Mouse (Mus musculus) right cerebral cortex, adult 18-20 months (tissue): ENCODE data around the gene Robo4.

Experiments used
- DNase-seq: peaks from one replicate; pipeline ENCODE4 v3.0.0; 2022; ENCODE audit warnings: mixed read lengths

Robo4 gene

DNA sequence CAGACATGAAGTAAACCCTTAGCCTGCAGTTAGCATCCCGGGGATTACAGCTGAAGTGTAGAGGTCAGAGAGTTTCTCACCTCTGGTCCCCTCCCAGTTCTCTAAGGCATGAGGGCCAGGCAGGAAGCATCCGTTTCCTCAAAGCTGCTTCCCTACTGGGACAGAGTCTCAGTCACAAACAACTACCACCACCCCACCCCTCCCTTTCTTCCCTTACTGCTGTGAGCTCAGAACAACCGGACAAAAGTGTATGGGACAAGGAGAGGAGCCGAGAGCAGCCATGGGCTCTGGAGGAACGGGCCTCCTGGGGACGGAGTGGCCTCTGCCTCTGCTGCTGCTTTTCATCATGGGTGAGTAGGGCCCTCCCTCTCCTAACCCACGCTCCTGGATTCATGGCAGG, at the start of gene Robo4:
TSS of gene Robo4 (plus strand) at position 96 of the 400 bp plus-strand sequence.
- DNase-seq, result no peak

DNA sequence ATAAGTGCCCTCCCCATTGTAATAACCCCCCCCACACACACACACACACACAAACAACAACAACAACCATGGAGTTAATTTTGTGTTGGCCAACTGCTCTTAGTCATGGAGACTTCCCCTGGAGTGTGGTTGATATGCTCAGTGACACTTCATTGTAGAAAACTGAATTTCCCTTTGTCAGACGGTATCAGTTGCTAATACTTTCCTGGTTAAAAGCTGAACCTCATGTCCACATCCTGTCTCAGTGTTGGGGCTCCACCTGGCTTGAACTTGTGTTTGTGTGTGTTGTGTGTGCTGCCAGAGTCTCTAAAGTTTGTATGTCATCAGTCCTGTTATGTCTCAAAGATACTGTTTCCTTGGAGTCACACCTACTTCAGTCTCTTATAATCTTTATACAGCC, 47.2 kb upstream of the Robo4 start:
- no peak for DNase-seq

DNA sequence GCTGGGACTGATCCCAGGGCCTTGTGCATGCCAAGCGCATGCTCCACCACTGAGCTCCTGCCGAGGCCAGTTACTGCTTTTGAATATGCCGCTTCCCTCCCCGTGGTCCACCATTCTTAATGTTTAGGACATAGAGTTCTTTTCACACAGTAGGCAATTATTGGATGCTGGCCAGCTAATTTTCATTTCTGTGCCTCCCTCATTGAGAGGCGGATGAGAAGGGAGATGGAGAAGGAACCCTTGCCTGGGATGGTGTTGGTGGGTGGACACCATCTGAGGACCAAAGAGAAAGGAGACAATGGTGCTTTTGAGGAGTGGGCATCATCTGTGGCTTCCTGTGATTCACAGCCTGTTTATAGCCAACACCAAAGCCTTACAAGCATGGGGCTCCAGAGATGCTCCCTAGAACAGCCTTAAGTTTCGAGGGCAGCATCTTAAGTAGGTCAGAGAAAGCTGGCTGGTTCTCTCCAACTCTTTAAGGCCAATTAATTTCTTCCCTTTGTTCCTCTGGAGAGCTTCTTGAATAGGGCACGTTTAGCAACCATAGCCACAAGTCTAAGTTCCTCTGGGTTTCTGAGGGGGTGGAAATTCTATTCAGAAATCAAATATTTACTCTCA, 42.9 kb upstream of the Robo4 start:
- peak; percentile 54 for DNase-seq

DNA sequence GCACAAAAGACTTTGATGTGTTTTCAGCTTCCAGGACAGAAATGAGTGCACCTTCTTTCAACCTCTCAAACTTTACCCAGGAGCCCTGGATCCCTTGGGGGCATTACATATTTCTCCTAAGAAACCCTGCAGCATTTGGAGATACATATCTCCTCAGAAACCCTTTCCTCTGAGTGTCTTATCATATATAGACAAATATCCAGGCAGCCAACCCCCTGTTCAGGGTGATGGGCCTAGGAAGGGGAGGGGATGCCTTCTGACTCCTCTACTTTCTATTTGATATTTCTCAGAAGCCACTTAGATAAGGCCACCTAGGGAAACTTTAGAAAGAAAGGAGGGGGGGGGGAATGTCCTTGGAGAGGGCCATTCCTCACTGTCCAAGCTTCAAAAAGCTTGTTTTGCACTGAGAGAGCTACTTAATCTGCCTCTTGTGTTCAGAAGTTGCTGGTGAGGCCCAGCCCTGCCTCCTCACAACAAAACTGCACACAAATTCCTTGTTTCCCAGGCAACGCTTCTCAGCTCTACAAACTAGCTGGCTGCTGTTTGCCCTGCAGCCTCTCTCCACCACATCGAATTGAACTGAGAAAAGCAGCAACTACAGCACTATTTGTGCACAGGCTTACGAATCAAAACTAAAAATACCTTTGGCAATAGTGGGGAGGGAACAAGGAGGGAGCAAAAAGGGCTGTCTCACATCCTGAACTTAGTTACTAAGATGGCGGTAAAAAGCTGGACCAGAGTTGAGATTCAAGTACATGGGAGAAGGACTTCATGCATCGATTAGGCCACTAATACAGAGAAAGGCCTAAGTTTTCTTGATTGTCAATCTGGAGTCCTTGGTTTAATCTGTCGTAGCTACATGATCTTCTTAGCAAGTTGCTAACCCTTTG, 42.1 kb upstream of the Robo4 start:
- peak; percentile 86 for DNase-seq

- DNase-seq, result no peak
Measured at GRCm38 (mm10) chr9:37362084-37362483, 39.6 kb upstream of the Robo4 start.

GRCm38 (mm10) chr9:37362881-37363280, 38.8 kb upstream of the Robo4 start:
- DNase-seq, result no peak

DNA sequence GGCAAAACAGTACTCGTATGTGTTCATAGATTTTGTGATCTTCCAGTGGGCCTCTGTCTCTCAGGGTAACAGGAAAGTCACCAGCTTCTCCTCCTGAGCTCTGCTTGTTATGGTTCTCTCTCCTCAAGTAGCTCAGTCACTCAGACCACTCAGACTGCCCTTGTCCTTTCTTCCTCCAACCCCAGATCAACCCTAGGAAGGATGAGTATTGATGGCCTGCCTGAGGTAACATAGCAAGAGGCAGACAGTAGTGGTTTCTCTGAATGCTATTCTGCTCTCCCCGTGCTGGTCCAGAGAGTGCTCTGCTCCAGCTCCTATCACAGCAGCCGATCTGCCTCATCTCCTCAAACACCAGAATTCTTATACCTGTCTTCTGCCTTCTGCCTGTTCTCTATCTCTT, 38.1 kb upstream of the Robo4 start:
- DNase-seq, result no peak

- DNase-seq, result no peak
Measured at GRCm38 (mm10) chr9:37364392-37364791, 37.3 kb upstream of the Robo4 start.

DNA sequence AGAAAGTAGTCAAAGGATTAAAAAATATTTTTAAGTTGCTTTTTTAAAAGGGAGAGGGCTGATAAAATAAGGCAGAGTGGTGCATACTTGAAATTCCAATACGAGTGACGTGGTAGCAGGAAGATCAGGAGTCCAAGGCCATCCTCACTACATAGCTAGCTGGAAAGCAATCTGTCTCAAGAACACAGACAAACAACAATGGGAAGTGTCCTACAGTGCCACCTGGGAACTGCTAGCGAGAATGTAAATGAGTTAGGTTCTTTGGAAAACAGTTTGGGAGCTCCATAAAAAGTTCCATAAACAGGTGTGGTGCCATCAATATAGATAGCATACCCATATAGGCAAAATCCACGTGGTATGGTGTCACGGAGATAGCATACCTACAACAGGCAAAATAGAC, 36.0 kb upstream of the Robo4 start:
- DNase-seq, result no peak

DNA sequence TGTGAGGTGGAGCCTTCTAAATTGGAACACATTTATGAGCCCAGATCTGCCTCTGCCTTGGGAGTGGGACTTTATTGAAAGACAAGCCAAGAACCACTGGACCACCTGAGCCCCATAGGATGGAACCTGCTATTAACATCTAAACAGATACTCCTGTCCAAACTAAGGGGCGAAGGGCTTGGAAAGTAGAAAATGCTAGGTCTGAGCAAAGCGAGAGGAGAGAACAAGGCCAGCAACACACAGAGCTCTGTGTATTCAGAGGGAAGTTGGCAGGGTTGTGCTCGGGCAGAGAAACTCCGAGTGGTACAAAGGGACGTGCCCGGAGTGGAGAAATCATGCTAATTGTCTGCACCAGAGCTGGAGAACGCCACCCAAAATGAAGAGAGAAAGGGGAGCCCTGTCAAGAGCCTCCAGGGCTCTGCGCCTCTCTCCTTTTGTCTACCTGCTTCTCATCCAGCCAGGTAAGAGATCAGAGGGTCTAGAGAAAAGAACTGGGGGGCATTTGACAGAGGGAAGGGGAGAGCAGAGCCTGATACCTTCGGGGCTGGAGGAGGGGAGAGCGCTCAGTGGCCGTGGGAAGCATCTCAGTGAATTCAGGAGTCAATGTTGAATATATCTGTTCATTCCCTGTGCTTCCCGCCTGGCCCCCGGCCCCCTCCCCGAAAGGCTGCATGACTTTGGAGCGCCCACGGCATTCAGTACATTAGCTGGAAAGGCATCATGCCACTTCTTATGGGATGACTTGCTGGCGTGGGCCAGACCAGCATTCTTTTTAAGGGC, 34.2 kb upstream of the Robo4 start, which contains the start of gene Hepacam:
TSS of gene Hepacam (plus strand) at position 51 of the 780 bp plus-strand sequence.
- DNase-seq, result peak; percentile 68

DNA sequence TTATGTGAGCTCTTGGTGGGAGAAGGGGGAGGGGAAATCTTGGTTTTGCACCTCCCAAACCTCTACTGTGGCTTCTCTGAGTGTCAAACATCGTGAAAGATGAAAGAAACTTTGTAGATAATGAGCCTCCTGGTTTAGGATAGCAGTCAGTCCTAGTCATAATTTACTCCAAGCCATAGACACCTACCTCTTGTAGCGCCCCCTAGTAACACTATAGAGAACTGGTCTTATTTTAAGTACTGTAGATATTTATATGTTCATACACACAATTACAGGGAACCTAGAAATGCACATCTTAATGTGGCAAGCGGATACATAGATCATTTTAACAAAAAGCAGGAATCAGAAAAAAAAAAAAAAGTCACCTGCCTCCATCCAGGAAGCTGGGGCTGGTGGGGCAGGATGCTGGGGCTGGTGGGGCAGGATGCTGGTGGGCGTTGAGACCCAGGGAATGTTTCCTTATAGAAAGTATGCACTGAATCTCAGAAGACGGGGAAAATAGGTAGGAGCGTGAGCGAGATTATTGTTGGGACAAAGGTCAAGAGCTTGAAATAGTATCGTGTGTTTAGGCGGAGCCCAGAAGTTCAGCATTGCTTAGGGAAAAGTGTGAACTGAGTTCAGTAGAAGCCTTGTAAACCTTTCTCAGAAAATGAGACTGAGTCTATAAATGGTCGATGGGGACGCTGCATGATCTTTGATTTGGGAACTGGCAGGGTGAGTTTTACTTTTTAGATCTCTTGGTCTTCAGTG, 33.4 kb upstream of the Robo4 start:
- no peak for DNase-seq

DNA sequence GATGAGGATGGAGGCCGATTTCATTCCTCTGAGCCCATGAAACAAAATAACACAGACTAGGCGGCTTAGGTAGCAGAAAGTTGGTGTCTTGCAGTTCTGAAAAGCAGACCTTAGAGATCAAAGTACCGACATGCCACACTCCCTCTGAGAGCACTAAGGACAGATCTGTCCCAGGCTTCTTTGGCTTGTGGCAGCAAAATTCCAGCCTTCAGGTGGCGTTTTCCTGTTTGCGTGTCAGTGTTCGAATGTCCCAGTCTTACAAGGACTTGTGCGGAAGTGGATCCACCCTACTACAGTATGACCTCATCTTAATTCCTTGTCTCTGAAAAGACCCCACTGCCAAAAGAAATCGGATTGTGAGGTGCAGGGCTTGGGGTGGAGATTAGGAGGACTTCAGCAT, 32.8 kb upstream of the Robo4 start:
- DNase-seq, result no peak

DNA sequence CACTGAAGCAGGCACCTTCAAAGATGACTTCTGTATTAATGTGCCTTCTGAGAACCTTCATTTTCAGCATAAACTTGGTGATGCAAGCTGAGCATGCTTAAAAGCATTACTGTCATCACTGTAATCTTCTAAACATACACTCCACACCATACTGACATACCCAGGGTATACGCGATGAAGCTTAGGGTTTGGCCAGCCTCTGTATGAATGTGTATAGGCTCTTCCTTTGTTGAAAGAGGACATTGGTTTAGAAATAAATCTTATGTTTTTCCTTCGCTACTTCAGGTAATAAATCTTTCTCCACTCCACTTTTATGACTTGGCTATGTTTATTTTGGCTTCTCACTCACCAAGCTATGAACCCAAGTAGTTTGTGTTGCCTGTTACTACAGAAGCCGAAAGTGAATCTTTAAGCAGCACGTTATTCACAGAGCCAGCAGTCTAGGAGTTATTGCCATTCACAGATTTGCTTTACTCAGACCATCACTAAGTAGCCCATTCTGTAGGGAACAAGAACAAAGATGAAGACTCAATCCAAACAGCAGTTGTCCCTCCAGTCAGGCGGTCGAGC, 30.4 kb upstream of the Robo4 start:
- no peak for DNase-seq

- no peak for DNase-seq
Measured at GRCm38 (mm10) chr9:37375718-37376117, 26.0 kb upstream of the Robo4 start.

GRCm38 (mm10) chr9:37383161-37383560, 18.5 kb upstream of the Robo4 start:
- no peak for DNase-seq

DNA sequence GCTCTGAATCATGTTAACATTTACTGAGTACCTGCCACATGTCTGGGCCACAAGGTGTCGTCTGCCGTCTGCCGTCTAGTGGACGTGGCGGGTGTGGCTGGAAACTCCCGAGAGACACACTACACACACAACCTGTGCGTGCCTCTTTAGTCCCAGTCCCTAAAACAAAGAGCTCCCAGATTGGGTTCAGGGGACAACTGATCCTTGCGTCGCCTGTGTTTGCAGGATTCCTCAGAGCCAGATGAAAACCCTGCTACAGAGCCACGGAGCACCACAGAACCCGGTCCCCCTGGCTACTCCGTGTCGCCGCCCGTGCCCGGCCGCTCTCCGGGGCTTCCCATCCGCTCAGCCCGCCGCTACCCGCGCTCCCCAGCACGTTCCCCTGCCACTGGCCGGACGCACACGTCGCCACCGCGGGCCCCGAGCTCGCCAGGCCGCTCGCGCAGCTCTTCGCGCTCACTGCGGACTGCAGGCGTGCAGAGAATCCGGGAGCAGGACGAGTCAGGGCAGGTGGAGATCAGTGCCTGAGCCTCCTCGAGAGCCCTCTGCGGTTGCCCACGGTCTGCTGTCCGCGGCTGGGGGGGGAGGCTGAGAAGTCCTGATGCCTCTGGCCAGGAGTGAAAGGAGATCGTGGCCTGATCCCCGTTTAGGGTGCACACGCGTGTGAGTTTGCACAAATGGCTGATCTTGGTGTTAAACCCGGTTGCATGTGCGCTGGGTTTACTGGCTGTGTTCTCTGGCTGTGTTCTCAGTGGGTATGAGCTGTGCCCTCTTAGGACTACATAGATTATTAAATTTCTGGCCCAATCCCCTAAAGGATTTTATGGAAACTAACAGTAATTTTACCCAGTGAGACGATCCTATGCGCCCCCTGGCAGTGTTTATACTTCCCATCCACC, 17.2 kb upstream of the Robo4 start:
- DNase-seq, result no peak

- DNase-seq, result no peak
Measured at GRCm38 (mm10) chr9:37390891-37391290, 10.8 kb upstream of the Robo4 start.

GRCm38 (mm10) chr9:37392071-37392470, 9.6 kb upstream of the Robo4 start:
- DNase-seq, result no peak

- DNase-seq, result no peak
Measured at GRCm38 (mm10) chr9:37393482-37394131, 8.1 kb upstream of the Robo4 start.

DNA sequence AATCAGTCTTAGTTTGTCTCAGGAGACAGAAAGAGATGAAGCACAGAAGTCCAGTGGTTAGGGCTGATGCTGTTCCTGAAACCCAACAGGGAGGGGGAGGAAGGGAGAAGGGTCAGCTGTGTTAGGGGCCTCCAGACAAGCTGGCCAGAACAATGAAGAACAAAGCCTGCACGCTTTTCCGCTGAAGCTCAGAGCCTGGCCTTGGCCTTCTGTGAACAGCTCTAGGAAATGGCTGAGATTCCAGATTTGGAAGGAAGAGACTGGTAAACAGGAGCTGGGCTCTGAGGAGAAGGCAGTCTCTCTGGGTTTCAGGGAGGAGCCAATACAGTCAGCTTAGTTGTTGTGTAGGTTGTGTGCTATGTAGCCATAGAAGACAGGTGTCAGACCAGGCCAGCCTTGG, 1.1 kb upstream of the Robo4 start:
- DNase-seq, result no peak

DNA sequence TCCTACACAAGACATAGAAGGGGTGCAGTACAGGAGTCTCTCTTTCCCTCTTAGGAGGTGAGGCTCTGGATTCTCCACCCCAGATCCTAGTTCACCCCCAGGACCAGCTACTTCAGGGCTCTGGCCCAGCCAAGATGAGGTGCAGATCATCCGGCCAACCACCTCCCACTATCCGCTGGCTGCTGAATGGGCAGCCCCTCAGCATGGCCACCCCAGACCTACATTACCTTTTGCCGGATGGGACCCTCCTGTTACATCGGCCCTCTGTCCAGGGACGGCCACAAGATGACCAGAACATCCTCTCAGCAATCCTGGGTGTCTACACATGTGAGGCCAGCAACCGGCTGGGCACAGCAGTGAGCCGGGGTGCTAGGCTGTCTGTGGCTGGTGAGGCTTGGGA, 804 bp downstream of the Robo4 start:
- no peak for DNase-seq
